Mouse (Mus musculus) myocyte (in vitro differentiated cells): ENCODE results near the gene Gm9821.

Experiments used
- MAX ChIP-seq: IDR thresholded peaks from one replicate; pipeline ENCODE4 v1.6.1; 2011; ENCODE audit warnings: low read depth, mild to moderate bottlenecking, control low read depth
- MYOG ChIP-seq, 3 experiments: IDR thresholded peaks; one replicate each; pipeline ENCODE4 v1.6.1; 2011; ENCODE audit warnings: control low read depth in 2 of 3, low read depth in 2 of 3, mild to moderate bottlenecking in 2 of 3; ENCODE audit not compliant: insufficient read length in 2 of 3, control insufficient read depth in 1 of 3, insufficient read depth in 1 of 3
- POLR2A ChIP-seq: IDR thresholded peaks from one replicate; pipeline ENCODE4 v1.6.1; 2011; ENCODE audit warnings: low read depth, mild to moderate bottlenecking, control low read depth, moderate library complexity; ENCODE audit not compliant: insufficient read length
- POLR2AphosphoS2 ChIP-seq: IDR thresholded peaks from one replicate; pipeline ENCODE4 v1.6.1; 2011; ENCODE audit warnings: low read depth, control low read depth; ENCODE audit not compliant: insufficient read length
- USF1 ChIP-seq: IDR thresholded peaks from one replicate; pipeline ENCODE4 v1.6.1; 2011; ENCODE audit warnings: low read depth, mild to moderate bottlenecking, control low read depth, moderate library complexity

GRCm38 (mm10) chr2:91932737-91933350 lies 12.7 kb upstream of the Gm9821 start:
- no peak for TF ChIP-seq MAX
- no peak for TF ChIP-seq POLR2A
- TF ChIP-seq POLR2AphosphoS2, result no peak
- TF ChIP-seq MYOG (IDR thresholded peaks at IDR 0.05; ENCODE audit: control insufficient read depth in 1 of 3, insufficient read depth in 1 of 3, insufficient read length in 2 of 3, low read depth in 2 of 3), result no peak
- no peak for TF ChIP-seq USF1
